ENCODE assay signal across 12 mouse cellular contexts in the genomic region with DNA sequence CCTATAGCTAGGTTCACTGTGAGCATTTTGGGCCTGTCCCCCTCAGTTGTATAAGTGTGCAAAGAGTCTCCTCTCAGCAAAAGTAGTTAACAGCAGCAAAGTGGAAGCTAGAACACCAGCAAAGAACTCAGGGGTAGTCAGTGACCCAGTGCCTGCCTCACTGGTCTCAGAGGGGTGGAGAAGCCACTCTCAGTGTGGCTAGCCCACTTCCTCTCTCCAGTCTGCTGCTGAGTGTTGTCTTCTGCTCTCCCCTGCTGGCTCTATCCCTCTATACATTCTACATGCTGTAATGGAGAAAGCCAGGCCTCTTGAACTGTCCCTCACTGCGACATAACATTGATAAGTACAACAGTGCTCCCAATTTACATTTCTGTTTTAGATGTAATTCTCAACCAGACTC.
"Had no signal": no experiment of that assay in that cellular context is flagged by ENCODE, and none has a peak within 500 bp of the region (broad histone marks: within the 10 kb centered on the region; RNA-seq: fewer than 3 reads in every experiment).

No protein-coding gene starts in this region.

- DNase-seq: kidney, adult 11 months; kidney, adult 9 months; kidney, postnatal 14 days; kidney, postnatal 4 days; layer of hippocampus, postnatal 36 days; liver, postnatal 0 days; lung, postnatal 14 days; lung, postnatal 4 days; right cerebral cortex, adult 18-20 months; right cerebral cortex, postnatal 14 days; right cerebral cortex, postnatal 4 days; thymus, postnatal 25 days had no signal
